Mouse (Mus musculus): ENCODE data around the gene Hsd11b1.

Gene Hsd11b1

GRCm38 (mm10) chr1:193242238-193242637, 21.6 kb downstream of the Hsd11b1 start:
- no peak for DNase-seq

GRCm38 (mm10) chr1:193241436-193241835, 22.4 kb downstream of the Hsd11b1 start:
- no peak for DNase-seq

- no peak for DNase-seq
These were observed 25.4 kb downstream of the Hsd11b1 start for GRCm38 (mm10) chr1:193238426-193238825.

GRCm38 (mm10) chr1:193234930-193235329, 28.9 kb downstream of the Hsd11b1 start:
- no peak for DNase-seq

- no peak for DNase-seq
These were observed 29.7 kb downstream of the Hsd11b1 start for GRCm38 (mm10) chr1:193234130-193234645.

- no peak for DNase-seq
These were observed 31.1 kb downstream of the Hsd11b1 start for GRCm38 (mm10) chr1:193232732-193233131.

GRCm38 (mm10) chr1:193230935-193231334, 32.9 kb downstream of the Hsd11b1 start:
- DNase-seq = no peak

- DNase-seq = no peak
These were observed 33.3 kb downstream of the Hsd11b1 start for GRCm38 (mm10) chr1:193230531-193230930.

- no peak for DNase-seq
These were observed 34.3 kb downstream of the Hsd11b1 start for GRCm38 (mm10) chr1:193229570-193229969.

GRCm38 (mm10) chr1:193227537-193227936, 36.3 kb downstream of the Hsd11b1 start:
- DNase-seq = no peak

- DNase-seq = no peak
These were observed 37.0 kb downstream of the Hsd11b1 start for GRCm38 (mm10) chr1:193226724-193227522.

GRCm38 (mm10) chr1:193226114-193226513, 37.8 kb downstream of the Hsd11b1 start:
- DNase-seq = no peak

- no peak for DNase-seq
These were observed 38.3 kb downstream of the Hsd11b1 start for GRCm38 (mm10) chr1:193225531-193225930.

- DNase-seq = no peak
These were observed 43.5 kb downstream of the Hsd11b1 start for GRCm38 (mm10) chr1:193220408-193220807.

- DNase-seq = no peak
These were observed 47.9 kb downstream of the Hsd11b1 start for GRCm38 (mm10) chr1:193216000-193216399.

GRCm38 (mm10) chr1:193214053-193214452, 49.8 kb downstream of the Hsd11b1 start:
- no peak for DNase-seq

GRCm38 (mm10) chr1:193211371-193211770, 52.5 kb downstream of the Hsd11b1 start:
- no peak for DNase-seq

- peak; percentile 74 for DNase-seq
These were observed 55.7 kb downstream of the Hsd11b1 start for GRCm38 (mm10) chr1:193208178-193208577.

- DNase-seq = no peak
These were observed 56.4 kb downstream of the Hsd11b1 start, which contains the start of gene Lamb3 for GRCm38 (mm10) chr1:193207503-193207902. Lamb3 (plus strand) TSS chr1:193207699.

GRCm38 (mm10) chr1:193205431-193205830, 58.4 kb downstream of the Hsd11b1 start:
- DNase-seq = no peak

- DNase-seq = no peak
These were observed 60.1 kb downstream of the Hsd11b1 start for GRCm38 (mm10) chr1:193203821-193204220.

- no peak for DNase-seq
These were observed 62.5 kb downstream of the Hsd11b1 start, which contains the start of gene Traf3ip3 for GRCm38 (mm10) chr1:193201383-193201778. Traf3ip3 (minus strand) TSS chr1:193201703.

- no peak for DNase-seq
These were observed 63.1 kb downstream of the Hsd11b1 start for GRCm38 (mm10) chr1:193200640-193201382.

GRCm38 (mm10) chr1:193198312-193198711, 65.6 kb downstream of the Hsd11b1 start:
- DNase-seq = no peak
